Mouse (Mus musculus) stomach, postnatal 0 days (tissue): ENCODE results near the gene Ddt. TPM values are rescaled to one million over a fixed set of nuclear protein-coding genes. Genes with fewer than 3 reads are reported as not detected.
"Not testable (repeated sequence)": the region's sequence is repeated elsewhere in the genome, so short reads cannot be mapped to it uniquely, and the experiment has no call there.

Experiments used
- ATAC-seq: fragments of 200-750 bp; cut with Nextera tagmentation; 2 replicates; pipeline ENCODE4 v1.8.0; 2017; ENCODE audit not compliant: low FRiP score, low TSS enrichment
- DNase-seq: peaks from one replicate; pipeline ENCODE4 v3.0.0-alpha.2; 2016; ENCODE audit warnings: low spot score
- H3K27ac ChIP-seq: fragments of 300-500 bp; sonication (generic); replicated peaks from 2 replicates; pipeline ENCODE4 v1.5.1; 2014; ENCODE audit warnings: mild to moderate bottlenecking, control low read depth
- H3K27me3 ChIP-seq: fragments of 300-500 bp; sonication (generic); 2 replicates; pipeline ENCODE4 v1.6.1; 2014; ENCODE audit warnings: low read length; ENCODE audit not compliant: control insufficient read depth, insufficient read depth
- H3K36me3 ChIP-seq: fragments of 300-500 bp; sonication (generic); 2 replicates; pipeline ENCODE4 v1.6.1; 2014; ENCODE audit warnings: low read length, mixed read lengths; ENCODE audit not compliant: control insufficient read depth, insufficient read depth
- H3K4me1 ChIP-seq: fragments of 300-500 bp; sonication (generic); replicated peaks from 2 replicates; pipeline ENCODE4 v1.6.1; 2014; ENCODE audit warnings: antibody characterized with exemption; ENCODE audit not compliant: control insufficient read depth, insufficient read depth
- H3K4me2 ChIP-seq: fragments of 300-500 bp; sonication (generic); replicated peaks from 2 replicates; pipeline ENCODE4 v1.6.1; 2014; ENCODE audit warnings: low read depth, mild to moderate bottlenecking, control low read depth, moderate library complexity
- H3K4me3 ChIP-seq: fragments of 300-500 bp; sonication (generic); 2 replicates; pipeline ENCODE4 v1.5.1; 2014; ENCODE audit warnings: low read depth, low read length, control low read depth
- H3K9ac ChIP-seq: fragments of 300-500 bp; sonication (generic); 2 replicates; pipeline ENCODE4 v1.6.1; 2014; ENCODE audit warnings: mild to moderate bottlenecking, low read length, control low read depth, mixed read lengths
- H3K9me3 ChIP-seq: fragments of 300-500 bp; sonication (generic); 2 replicates; pipeline ENCODE4 v1.6.1; 2016; ENCODE audit warnings: low read length; ENCODE audit not compliant: control insufficient read depth
- CTCF ChIP-seq: IDR thresholded peaks from 2 replicates; pipeline ENCODE4 v1.5.1; 2016; ENCODE audit warnings: antibody characterized with exemption, low read depth, mild to moderate bottlenecking, moderate library complexity
- EP300 ChIP-seq: optimal IDR thresholded peaks from 2 replicates; pipeline ENCODE3; 2016; ENCODE audit warnings: antibody characterized with exemption
- WGBS: fragments of 180-500 bp; shearing (Covaris S2); extraction: QIAGEN DNeasy Blood & Tissue Kit; methylation state at CpG from one replicate; pipeline ENCODE4 v1.1.7; 2014; 5-methylcytosine and 5-hydroxymethylcytosine counted together
- polyA plus RNA-seq: library from polyadenylated mRNA; unstranded; fragments of >200 nt; fragmentation: Nextera tagmentation; extraction: Ambion mirVana; gene quantifications from 2 replicates; pipeline ENCODE4 v1.2.1, GENCODE M21; 2015

The Ddt gene
- polyA plus RNA-seq, 1 experiment from 2014 or later: 68.4 TPM

GRCm38 (mm10) chr10:75777885-75778284 lies 4.7 kb upstream of the Ddt start:
- DNase-seq (no peak), ATAC-seq (no peak)
- Histone ChIP-seq H3K27me3 (no peaks in the 10 kb centered on the region), H3K9ac (no peak overlapping the region), H3K4me1 (no peaks in the 10 kb centered on the region; the same call in 1 of the 2 replicates), H3K4me3 (no peak overlapping the region), H3K4me2 (no peak overlapping the region), H3K27ac (no peak overlapping the region), H3K36me3 (no peaks in the 10 kb centered on the region), H3K9me3 (no peaks in the 10 kb centered on the region)
- 84% methylated on average over 2 of the region's 2 CpGs for WGBS
- TF ChIP-seq CTCF (no peak), EP300 (no peak)

GRCm38 (mm10) chr10:75776562-75776961 lies 3.3 kb upstream of the Ddt start:
- H3K27ac ChIP-seq: no peak overlapping the region
- WGBS: 91% methylated on average over 6 of the region's 6 CpGs
- DNase-seq (no peak), ATAC-seq (no peak)
- no peaks in the 10 kb centered on the region for H3K27me3 ChIP-seq
- no peaks in the 10 kb centered on the region for H3K9me3 ChIP-seq
- no peak for TF ChIP-seq EP300
- TF ChIP-seq CTCF: no peak
- no peaks in the 10 kb centered on the region for H3K36me3 ChIP-seq
- H3K9ac ChIP-seq: no peak overlapping the region
- no peak overlapping the region for H3K4me2 ChIP-seq
- H3K4me1 ChIP-seq: no peaks in the 10 kb centered on the region; the same call in 1 of the 2 replicates
- no peak overlapping the region for H3K4me3 ChIP-seq

GRCm38 (mm10) chr10:75774587-75774986 lies 1.4 kb upstream of the Ddt start:
- Histone ChIP-seq H3K27ac (no peak overlapping the region), H3K4me2 (no peak overlapping the region), H3K4me3 (no peak overlapping the region), H3K9ac (no peak overlapping the region), H3K4me1 (no peaks in the 10 kb centered on the region), H3K9me3 (no peaks in the 10 kb centered on the region), H3K27me3 (no peaks in the 10 kb centered on the region), H3K36me3 (no peaks in the 10 kb centered on the region)
- no peak for TF ChIP-seq CTCF
- TF ChIP-seq EP300: no peak
- DNase-seq (no peak), ATAC-seq (no peak)
- WGBS: 90% methylated on average over 9 of the region's 9 CpGs

GRCm38 (mm10) chr10:75774102-75774501 lies 888 bp upstream of the Ddt start:
- no peak overlapping the region for H3K4me3 ChIP-seq
- no peaks in the 10 kb centered on the region for H3K27me3 ChIP-seq
- no peaks in the 10 kb centered on the region for H3K9me3 ChIP-seq
- no peak overlapping the region for H3K9ac ChIP-seq
- H3K27ac ChIP-seq: 0 out of 2 replicates have a peak overlapping the region, but pooled peaks have one; percentile 1
- no peak for DNase-seq
- ATAC-seq: no peak
- WGBS: 81% methylated on average over 5 of the region's 5 CpGs
- no peak overlapping the region for H3K4me2 ChIP-seq
- TF ChIP-seq EP300 (no peak), CTCF (no peak)
- H3K36me3 ChIP-seq: no peaks in the 10 kb centered on the region
- H3K4me1 ChIP-seq: no peaks in the 10 kb centered on the region

GRCm38 (mm10) chr10:75767756-75768155 lies 5.5 kb downstream of the Ddt start:
- not testable (repeated sequence) for H3K36me3 ChIP-seq, H3K4me3 ChIP-seq, H3K4me1 ChIP-seq, ATAC-seq, H3K27ac ChIP-seq, H3K9me3 ChIP-seq, H3K4me2 ChIP-seq, H3K27me3 ChIP-seq, H3K9ac ChIP-seq
- DNase-seq: peak; percentile 56
- WGBS: 31% methylated on average over 5 of the region's 5 CpGs

- ATAC-seq (no peak), DNase-seq (no peak)
- Histone ChIP-seq H3K4me1 (no peaks in the 10 kb centered on the region), H3K36me3 (no peaks in the 10 kb centered on the region), H3K4me3 (no peak overlapping the region), H3K4me2 (no peak overlapping the region), H3K27ac (no peak overlapping the region), H3K27me3 (no peaks in the 10 kb centered on the region), H3K9me3 (no peaks in the 10 kb centered on the region), H3K9ac (no peak overlapping the region)
- TF ChIP-seq EP300: no peak
- 79% methylated on average over 6 of the region's 6 CpGs for WGBS
These were observed 6.4 kb downstream of the Ddt start for GRCm38 (mm10) chr10:75766856-75767255.
